Mouse (Mus musculus): ENCODE measurements around the gene Efna3. TPM values are rescaled to one million over a fixed set of nuclear protein-coding genes. Genes with fewer than 3 reads are reported as not detected.

Efna3 gene
- total and polyA plus RNA-seq, 2 experiments from 2014 or later: 0.44 TPM; not detected in 1

DNA sequence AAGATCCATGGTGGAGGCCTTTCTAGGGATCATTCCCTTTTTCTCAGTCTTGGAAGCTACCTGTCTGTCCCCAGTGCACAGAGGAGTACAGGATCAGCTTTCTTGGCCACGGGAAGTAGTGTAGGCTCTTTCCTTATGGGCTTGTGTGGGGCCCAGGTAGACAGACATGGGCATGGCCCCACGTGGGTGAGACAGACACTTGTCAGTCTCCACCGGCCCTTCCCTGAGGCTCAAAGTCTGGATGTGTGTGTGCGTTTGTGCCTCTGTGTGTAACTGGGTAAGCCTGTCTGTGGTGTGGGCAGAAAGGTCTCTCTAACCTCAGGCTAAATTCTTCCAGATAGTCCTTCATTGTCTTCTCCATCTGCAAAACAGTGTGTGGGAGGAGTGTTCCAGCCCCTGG is 17.7 kb downstream of the Efna3 start:
- Histone ChIP-seq H3K36me3 (replicated peaks; ENCODE audit: control insufficient read depth, insufficient read depth, low read length) (no peaks in the 10 kb centered on the region), H3K9ac (replicated peaks; ENCODE audit: low read depth, low read length) (no peak overlapping the region), H3K27me3 (ENCODE audit: control insufficient read depth, insufficient read depth, low read length) (no peaks in the 10 kb centered on the region), H3K9me3 (replicated peaks; ENCODE audit: control insufficient read depth, low read length) (no peaks in the 10 kb centered on the region), H3K27ac (ENCODE audit: low read depth) (no peak overlapping the region), H3K4me2 (ENCODE audit: low read depth, low read length) (no peak overlapping the region), H3K4me3 (ENCODE audit: low read depth, low read length) (no peak overlapping the region), H3K4me1 (ENCODE audit: control insufficient read depth, insufficient read depth) (no peaks in the 10 kb centered on the region)
- 68% methylated on average over 4 of the region's 4 CpGs for WGBS
- ATAC-seq (ENCODE audit: insufficient read depth, low read depth) (no peak), DNase-seq (ENCODE audit: low spot score) (no peak)
- TF ChIP-seq CTCF (IDR thresholded peaks at IDR 0.05; ENCODE audit: low read depth) (no peak), EP300 (IDR thresholded peaks at IDR 0.05; ENCODE audit: low read depth) (no peak)

- Histone ChIP-seq H3K9ac (replicated peaks; ENCODE audit: low read depth, low read length) (no peak overlapping the region), H3K36me3 (replicated peaks; ENCODE audit: control insufficient read depth, insufficient read depth, low read length) (no peaks in the 10 kb centered on the region), H3K27me3 (ENCODE audit: control insufficient read depth, insufficient read depth, low read length) (no peaks in the 10 kb centered on the region), H3K27ac (ENCODE audit: low read depth) (no peak overlapping the region), H3K4me1 (ENCODE audit: control insufficient read depth, insufficient read depth) (peaks cover 6% of the 10 kb centered on the region; the same call in 1 of the 2 replicates), H3K4me2 (ENCODE audit: low read depth, low read length) (no peak overlapping the region), H3K4me3 (ENCODE audit: low read depth, low read length) (no peak overlapping the region), H3K9me3 (replicated peaks; ENCODE audit: control insufficient read depth, low read length) (no peaks in the 10 kb centered on the region)
- ATAC-seq (ENCODE audit: insufficient read depth, low read depth) (no peak), DNase-seq (ENCODE audit: low spot score) (no peak)
- WGBS: 57% methylated on average over 6 of the region's 6 CpGs
- TF ChIP-seq CTCF (IDR thresholded peaks at IDR 0.05; ENCODE audit: low read depth) (no peak), EP300 (IDR thresholded peaks at IDR 0.05; ENCODE audit: low read depth) (no peak)
These were observed 18.3 kb downstream of the Efna3 start for GRCm38 (mm10) chr3:89304440-89304839.

DNA sequence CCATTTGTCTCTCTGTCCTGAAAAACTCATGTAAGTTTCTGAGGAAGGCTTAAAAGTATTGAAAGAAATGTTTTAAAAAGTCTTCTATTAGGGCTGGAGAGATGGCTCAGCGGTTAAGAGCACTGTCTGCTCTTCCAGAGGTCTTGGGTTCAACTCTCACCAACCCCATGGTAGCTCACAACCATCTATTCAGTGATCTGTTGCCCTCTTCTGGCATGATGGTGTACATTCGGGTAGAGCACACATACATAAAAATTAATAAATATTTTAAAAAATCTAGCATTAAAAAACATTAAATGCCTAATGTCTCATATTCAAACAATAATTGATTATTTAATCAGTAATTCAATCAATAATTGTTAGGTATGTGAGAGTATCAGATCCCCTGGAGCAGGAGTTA is 22.3 kb downstream of the Efna3 start:
- Histone ChIP-seq H3K27ac (ENCODE audit: low read depth) (no peak overlapping the region), H3K4me3 (ENCODE audit: low read depth, low read length) (no peak overlapping the region), H3K27me3 (ENCODE audit: control insufficient read depth, insufficient read depth, low read length) (no peaks in the 10 kb centered on the region), H3K9me3 (replicated peaks; ENCODE audit: control insufficient read depth, low read length) (no peaks in the 10 kb centered on the region), H3K4me2 (ENCODE audit: low read depth, low read length) (no peak overlapping the region), H3K36me3 (replicated peaks; ENCODE audit: control insufficient read depth, insufficient read depth, low read length) (no peaks in the 10 kb centered on the region), H3K4me1 (ENCODE audit: control insufficient read depth, insufficient read depth) (peaks cover 6% of the 10 kb centered on the region; the same call in 1 of the 2 replicates), H3K9ac (replicated peaks; ENCODE audit: low read depth, low read length) (no peak overlapping the region)
- ATAC-seq (ENCODE audit: insufficient read depth, low read depth): no peak
- DNase-seq (ENCODE audit: low spot score): no peak
- 63% methylated on average over 2 of the region's 2 CpGs for WGBS
- TF ChIP-seq CTCF (IDR thresholded peaks at IDR 0.05; ENCODE audit: low read depth) (peak; percentile 18; the same call in 1 of the 2 replicates), EP300 (IDR thresholded peaks at IDR 0.05; ENCODE audit: low read depth) (no peak)

- Histone ChIP-seq H3K9me3 (replicated peaks; ENCODE audit: control insufficient read depth, low read length) (no peaks in the 10 kb centered on the region), H3K9ac (replicated peaks; ENCODE audit: low read depth, low read length) (no peak overlapping the region; the same call in 1 of the 2 replicates), H3K27ac (ENCODE audit: low read depth) (no peak overlapping the region), H3K36me3 (replicated peaks; ENCODE audit: control insufficient read depth, insufficient read depth, low read length) (no peaks in the 10 kb centered on the region), H3K27me3 (ENCODE audit: control insufficient read depth, insufficient read depth, low read length) (no peaks in the 10 kb centered on the region), H3K4me1 (ENCODE audit: control insufficient read depth, insufficient read depth) (peaks cover 6% of the 10 kb centered on the region; the same call in 1 of the 2 replicates), H3K4me3 (ENCODE audit: low read depth, low read length) (peak overlapping the region; percentile 36), H3K4me2 (ENCODE audit: low read depth, low read length) (peak overlapping the region; percentile 64)
- no peak for TF ChIP-seq CTCF (IDR thresholded peaks at IDR 0.05; ENCODE audit: low read depth)
- TF ChIP-seq EP300 (IDR thresholded peaks at IDR 0.05; ENCODE audit: low read depth): no peak
- no peak for DNase-seq (ENCODE audit: low spot score)
- no peak for ATAC-seq (ENCODE audit: insufficient read depth, low read depth)
- 41% methylated on average over 1 of the region's 1 CpGs for WGBS
These were observed 22.7 kb downstream of the Efna3 start for GRCm38 (mm10) chr3:89300071-89300470.

- H3K27ac ChIP-seq (ENCODE audit: low read depth): no peak overlapping the region
- no peaks in the 10 kb centered on the region for H3K9me3 ChIP-seq (replicated peaks; ENCODE audit: control insufficient read depth, low read length)
- ATAC-seq (ENCODE audit: insufficient read depth, low read depth): no peak; the same call in 1 of the 2 replicates
- H3K36me3 ChIP-seq (replicated peaks; ENCODE audit: control insufficient read depth, insufficient read depth, low read length): no peaks in the 10 kb centered on the region
- no peaks in the 10 kb centered on the region for H3K27me3 ChIP-seq (ENCODE audit: control insufficient read depth, insufficient read depth, low read length)
- peak overlapping the region; percentile 37; the same call in 1 of the 2 replicates for H3K9ac ChIP-seq (replicated peaks; ENCODE audit: low read depth, low read length)
- H3K4me3 ChIP-seq (ENCODE audit: low read depth, low read length): peak overlapping the region; percentile 36
- H3K4me1 ChIP-seq (ENCODE audit: control insufficient read depth, insufficient read depth): peaks cover 6% of the 10 kb centered on the region; the same call in 1 of the 2 replicates
- TF ChIP-seq CTCF (IDR thresholded peaks at IDR 0.05; ENCODE audit: low read depth) (0 out of 2 replicates have a peak, but pooled peaks have one; percentile 3), EP300 (IDR thresholded peaks at IDR 0.05; ENCODE audit: low read depth) (no peak)
- 3% methylated on average over 14 of the region's 14 CpGs for WGBS
- DNase-seq (ENCODE audit: low spot score): no peak
- H3K4me2 ChIP-seq (ENCODE audit: low read depth, low read length): peak overlapping the region; percentile 64
These were observed 23.3 kb downstream of the Efna3 start for GRCm38 (mm10) chr3:89299499-89299898.

- DNase-seq (ENCODE audit: low spot score): no peak
- Histone ChIP-seq H3K4me2 (ENCODE audit: low read depth, low read length) (no peak overlapping the region), H3K4me1 (ENCODE audit: control insufficient read depth, insufficient read depth) (peaks cover 6% of the 10 kb centered on the region; the same call in 1 of the 2 replicates), H3K9me3 (replicated peaks; ENCODE audit: control insufficient read depth, low read length) (no peaks in the 10 kb centered on the region), H3K27me3 (ENCODE audit: control insufficient read depth, insufficient read depth, low read length) (no peaks in the 10 kb centered on the region), H3K4me3 (ENCODE audit: low read depth, low read length) (no peak overlapping the region), H3K36me3 (replicated peaks; ENCODE audit: control insufficient read depth, insufficient read depth, low read length) (no peaks in the 10 kb centered on the region), H3K27ac (ENCODE audit: low read depth) (no peak overlapping the region), H3K9ac (replicated peaks; ENCODE audit: low read depth, low read length) (no peak overlapping the region)
- ATAC-seq (ENCODE audit: insufficient read depth, low read depth): no peak
- TF ChIP-seq EP300 (IDR thresholded peaks at IDR 0.05; ENCODE audit: low read depth) (no peak), CTCF (IDR thresholded peaks at IDR 0.05; ENCODE audit: low read depth) (no peak)
- WGBS: 83% methylated on average over 6 of the region's 6 CpGs
These were observed 23.9 kb downstream of the Efna3 start for GRCm38 (mm10) chr3:89298908-89299307.

Data from heart, postnatal 0 days (tissue).